Comparison of ENCODE assay signal across 8 mouse cellular contexts in the genomic region with DNA sequence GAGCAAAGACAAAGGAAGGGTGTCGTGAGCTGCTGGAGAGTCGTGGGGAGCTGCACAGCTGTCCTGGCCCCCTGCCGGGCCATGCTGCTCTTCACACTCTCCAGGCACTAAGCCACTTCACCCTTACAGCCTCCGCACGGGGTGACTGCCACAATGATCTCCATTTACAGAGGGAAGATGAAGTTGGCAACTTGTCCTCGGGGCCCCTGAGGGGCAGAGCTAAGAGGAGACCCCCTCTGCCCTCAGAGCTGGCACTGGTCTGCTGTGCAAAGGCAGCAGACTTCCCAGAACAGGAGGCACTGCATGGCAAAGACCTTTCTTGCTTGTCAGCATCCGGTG. TPM values are rescaled to one million over a fixed set of nuclear protein-coding genes. Genes with fewer than 3 reads are reported as not detected.
DNase-seq lines count a peak whose midpoint lies in the region; ATAC-seq and TF ChIP-seq lines count a peak whose summit lies in the region.

No protein-coding gene starts in this region.

- H3K4me1 ChIP-seq in embryonic facial prominence, embryonic 15.5 days = peaks cover 11% of the 10 kb centered on the region
- peaks cover 12% of the 10 kb centered on the region for H3K4me1 ChIP-seq in midbrain, embryonic 11.5 days (ENCODE audit: control insufficient read depth, insufficient read depth, low read length)

- peaks cover 24% of the 10 kb centered on the region for H3K36me3 ChIP-seq in embryonic facial prominence, embryonic 15.5 days
- peaks cover 10% of the 10 kb centered on the region; the same call in 1 of the 2 replicates for H3K36me3 ChIP-seq in midbrain, embryonic 11.5 days (ENCODE audit: control insufficient read depth, insufficient read depth, low read length)

- 32% methylated on average over 7 of the region's 7 CpGs for WGBS in embryonic facial prominence, embryonic 15.5 days
- WGBS in midbrain, embryonic 11.5 days = 17% methylated on average over 7 of the region's 7 CpGs

- 0 out of 2 replicates have a peak, but pooled peaks have one; percentile 34 for ATAC-seq in embryonic facial prominence, embryonic 15.5 days (ENCODE audit: insufficient number of reproducible peaks, low FRiP score, low TSS enrichment, low read depth)
- peak; percentile 64; the same call in 1 of the 2 replicates for ATAC-seq in midbrain, embryonic 11.5 days (ENCODE audit: low FRiP score)

- no peak overlapping the region for H3K4me3 ChIP-seq in left cerebral cortex, adult 2 months
- H3K4me3 ChIP-seq in embryonic facial prominence, embryonic 15.5 days (replicated peaks) = no peak overlapping the region
- no peak overlapping the region for H3K4me3 ChIP-seq in midbrain, embryonic 11.5 days (ENCODE audit: low read depth, low read length)

- H3K9ac ChIP-seq in embryonic facial prominence, embryonic 15.5 days = no peak overlapping the region
- no peak overlapping the region for H3K9ac ChIP-seq in midbrain, embryonic 11.5 days (ENCODE audit: low read length)

- no peaks in the 10 kb centered on the region for H3K27me3 ChIP-seq in embryonic facial prominence, embryonic 15.5 days
- H3K27me3 ChIP-seq in midbrain, embryonic 11.5 days (ENCODE audit: control insufficient read depth, insufficient read depth, low read length) = no peaks in the 10 kb centered on the region

- no peak; the same call in 1 of the 2 replicates for TF ChIP-seq CTCF in left cerebral cortex, adult 2 months (IDR thresholded peaks at IDR 0.05)

- H3K9me3 ChIP-seq in embryonic facial prominence, embryonic 15.5 days (replicated peaks) = no peaks in the 10 kb centered on the region
- no peaks in the 10 kb centered on the region; the same call in 1 of the 2 replicates for H3K9me3 ChIP-seq in midbrain, embryonic 11.5 days (ENCODE audit: control insufficient read depth, low read length)

- no peak overlapping the region for H3K4me2 ChIP-seq in embryonic facial prominence, embryonic 15.5 days (replicated peaks)
- no peak overlapping the region for H3K4me2 ChIP-seq in midbrain, embryonic 11.5 days

- intact Hi-C loops in left cerebral cortex, adult 2 months (cut with DNase I) = no loop called here
- intact Hi-C loops in heart, postnatal 36 days (cut with DNase I) = loop anchor here (2.0 to 10.0 kb wide), 4 partner anchors 123 to 616 kb away; partner anchors contain the start of gene Wdr95

- DNase-seq in left cerebral cortex, adult 2 months (ENCODE audit: extremely low spot score in 1 of 2, low spot score in 2 of 2) = no peak
- DNase-seq in left cerebral cortex, adult 11 months (ENCODE audit: low spot score) = no peak
- DNase-seq in heart, postnatal 36 days = peak; percentile 22 to 27
- DNase-seq in midbrain, embryonic 11.5 days (ENCODE audit: low spot score, missing footprints) = peak; percentile 76
- DNase-seq in thymus, adult 18-20 months = no peak
- no peak for DNase-seq in urinary bladder, postnatal 4 days (ENCODE audit: low spot score in 2 of 2)
- no peak for DNase-seq in spleen, postnatal 4 days (ENCODE audit: low spot score in 2 of 2)

- peak overlapping the region; percentile 9; the same call in 1 of the 2 replicates for H3K27ac ChIP-seq in left cerebral cortex, adult 2 months
- no peak overlapping the region for H3K27ac ChIP-seq in embryonic facial prominence, embryonic 15.5 days (replicated peaks)
- no peak overlapping the region for H3K27ac ChIP-seq in midbrain, embryonic 11.5 days (ENCODE audit: low read depth, low read length)

RNA-seq across cellular contexts. Expression of gene Katnal1, which starts 20.1 kb away (rescaled TPM):
- total RNA-seq in left cerebral cortex, adult 2 months (2021) = 10 to 100 TPM; 76.6 to 78.1 TPM
- 13.7 and 15.8 TPM in 2 replicates for polyA plus RNA-seq in embryonic facial prominence, embryonic 15.5 days (2015; fragmentation: Nextera tagmentation; extraction: Ambion mirVana)
- total RNA-seq in heart, postnatal 36 days (2021) = 10 to 100 TPM in 1 of 2 experiments, 1 to 10 TPM in 1; 8.0 to 10.3 TPM
- polyA plus RNA-seq in midbrain, embryonic 11.5 days (2014; fragmentation: Nextera tagmentation; extraction: Ambion mirVana) = 31.1 and 37.1 TPM in 2 replicates

Comparison
In these comparisons a context has a peak if more than half of its experiments do, and no peak if none do; other contexts are left out.
1. DNase-seq: peak in heart, postnatal 36 days (2 of 2) and midbrain, embryonic 11.5 days (single experiment); none in left cerebral cortex, adult 2 months (0 of 2), left cerebral cortex, adult 11 months (single experiment), thymus, adult 18-20 months (0 of 2), urinary bladder, postnatal 4 days (0 of 2) and spleen, postnatal 4 days (0 of 2).
2. RNA of gene Katnal1, which starts 20.1 kb away (total RNA-seq): 76.6 to 78.1 TPM in left cerebral cortex, adult 2 months; 8.0 to 10.3 TPM in heart, postnatal 36 days; every median in the first group is over 4 times any median in the second.